Mouse (Mus musculus): ENCODE measurements around the gene Zcchc14.

The Zcchc14 gene

GRCm38 (mm10) chr8:121552506-121552905 is 100.2 kb downstream of the Zcchc14 start:
- DNase-seq (ENCODE audit: low spot score in 2 of 2) = no peak

- DNase-seq (ENCODE audit: low spot score in 2 of 2) = no peak
Observed at GRCm38 (mm10) chr8:121551065-121551985, 101.4 kb downstream of the Zcchc14 start.

- DNase-seq (ENCODE audit: low spot score in 2 of 2) = no peak
Observed at GRCm38 (mm10) chr8:121550056-121550455, 102.6 kb downstream of the Zcchc14 start.
